Mouse (Mus musculus) embryonic fibroblast, embryonic 13.5 days (primary cell): ENCODE measurements around the gene Drc1.

ENCODE experiments used
- CTCF ChIP-seq: IDR thresholded peaks from 2 replicates; pipeline ENCODE4 v1.5.1; 2011; ENCODE audit warnings: mild to moderate bottlenecking, control low read depth, low read length, moderate library complexity, borderline replicate concordance; ENCODE audit not compliant: insufficient read depth
- POLR2A ChIP-seq: IDR thresholded peaks from 2 replicates; pipeline ENCODE4 v1.6.1; 2011; ENCODE audit warnings: low read depth, mild to moderate bottlenecking, control low read depth, low read length, moderate library complexity

DNA sequence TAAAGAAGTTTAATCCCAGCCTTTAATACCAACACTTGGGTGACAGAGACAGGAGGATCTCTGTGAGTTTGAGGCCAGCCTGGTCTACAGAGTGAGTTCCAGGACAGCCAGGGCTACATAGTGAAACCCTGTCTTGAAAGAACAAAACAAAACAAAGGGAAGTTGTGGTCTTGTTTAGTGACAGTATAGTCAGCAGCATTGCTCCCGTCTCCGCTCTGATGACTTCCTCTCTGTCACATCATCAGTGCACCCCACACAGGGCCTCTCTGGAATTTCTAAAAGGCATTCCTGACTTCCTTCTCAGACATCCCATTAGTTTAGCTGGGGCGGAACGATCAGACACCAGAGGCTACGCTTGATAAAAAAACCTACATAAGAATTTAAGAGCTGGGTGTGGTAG is 62.7 kb downstream of the Drc1 start:
- TF ChIP-seq CTCF (no peak), POLR2A (no peak)
